Mouse (Mus musculus): ENCODE measurements around the gene B3galt1.

- TF ChIP-seq GATA1 (IDR thresholded peaks at IDR 0.05; ENCODE audit: low read length) = no peak
- TF ChIP-seq TAL1 (IDR thresholded peaks at IDR 0.05; ENCODE audit: low read length) = no peak
Measured at GRCm38 (mm10) chr2:68159751-68160150, 594.1 kb downstream of the B3galt1 start.
